ENCODE assay signal across 11 mouse cellular contexts in genomic region chr3:58783602-58784218, GRCm38 (mm10). TPM values are rescaled to one million over a fixed set of nuclear protein-coding genes. Genes with fewer than 3 reads are reported as not detected.
DNase-seq lines count a peak whose midpoint lies in the region; ATAC-seq and TF ChIP-seq lines count a peak whose summit lies in the region.
"Had no signal": no experiment of that assay in that cellular context is flagged by ENCODE, and none has a peak within 500 bp of the region (broad histone marks: within the 10 kb centered on the region; RNA-seq: fewer than 3 reads in every experiment).

No protein-coding gene starts in this region.

- no peaks in the 10 kb centered on the region for H3K36me3 ChIP-seq in forebrain, embryonic 13.5 days (ENCODE audit: poor library complexity, severe bottlenecking)
- no peaks in the 10 kb centered on the region for H3K36me3 ChIP-seq in forebrain, embryonic 12.5 days (replicated peaks)
- H3K36me3 ChIP-seq in midbrain, postnatal 0 days (ENCODE audit: insufficient read depth, low read length), result no peaks in the 10 kb centered on the region
- H3K36me3 ChIP-seq: stomach, embryonic 15.5 days had no signal

- 59% methylated on average over 8 of the region's 8 CpGs for WGBS in forebrain, embryonic 13.5 days
- 53% methylated on average over 8 of the region's 8 CpGs for WGBS in forebrain, embryonic 12.5 days
- 51% methylated on average over 8 of the region's 8 CpGs for WGBS in lung, adult 2 months
- 59% methylated on average over 8 of the region's 8 CpGs for WGBS in midbrain, postnatal 0 days

- H3K27me3 ChIP-seq in forebrain, embryonic 13.5 days, result no peaks in the 10 kb centered on the region
- peaks cover 3% of the 10 kb centered on the region; the same call in 1 of the 2 replicates for H3K27me3 ChIP-seq in forebrain, embryonic 12.5 days
- no peaks in the 10 kb centered on the region for H3K27me3 ChIP-seq in midbrain, postnatal 0 days (ENCODE audit: insufficient read depth, low read length)
- H3K27me3 ChIP-seq: stomach, embryonic 15.5 days had no signal

- H3K4me3 ChIP-seq in forebrain, embryonic 13.5 days, result no peak overlapping the region
- H3K4me3 ChIP-seq in forebrain, embryonic 12.5 days (replicated peaks), result no peak overlapping the region
- H3K4me3 ChIP-seq in lung, adult 2 months (replicated peaks; ENCODE audit: extremely low read depth, low read depth, low read length), result no peak overlapping the region
- H3K4me3 ChIP-seq in midbrain, postnatal 0 days (ENCODE audit: low read depth, low read length), result no peak overlapping the region
- H3K4me3 ChIP-seq: stomach, embryonic 15.5 days had no signal

- no peak overlapping the region for H3K27ac ChIP-seq in forebrain, embryonic 13.5 days
- no peak overlapping the region for H3K27ac ChIP-seq in forebrain, embryonic 12.5 days
- H3K27ac ChIP-seq in midbrain, postnatal 0 days (ENCODE audit: low read depth, low read length), result no peak overlapping the region
- H3K27ac ChIP-seq: stomach, embryonic 15.5 days had no signal

- H3K4me1 ChIP-seq in forebrain, embryonic 13.5 days, result peaks cover 6% of the 10 kb centered on the region; the same call in 1 of the 2 replicates
- H3K4me1 ChIP-seq in forebrain, embryonic 12.5 days, result no peaks in the 10 kb centered on the region
- H3K4me1 ChIP-seq in lung, adult 2 months (ENCODE audit: control insufficient read depth, insufficient read depth, low read length), result no peaks in the 10 kb centered on the region
- H3K4me1 ChIP-seq in midbrain, postnatal 0 days (ENCODE audit: insufficient read depth, low read length), result no peaks in the 10 kb centered on the region

- peak; percentile 7 for DNase-seq in lung, adult 2 months
- DNase-seq in lung, postnatal 14 days, result no peak
- peak; percentile 25 for DNase-seq in kidney, postnatal 10 days
- no peak for DNase-seq in midbrain, postnatal 0 days (ENCODE audit: low spot score)
- no peak for DNase-seq in retina, embryonic 14.5 days (ENCODE audit: low spot score)
- DNase-seq in left cerebral cortex, postnatal 4 days, result no peak
- DNase-seq: liver had no signal

- no peak overlapping the region for H3K4me2 ChIP-seq in forebrain, embryonic 13.5 days
- no peak overlapping the region for H3K4me2 ChIP-seq in forebrain, embryonic 12.5 days
- H3K4me2 ChIP-seq in midbrain, postnatal 0 days (ENCODE audit: low read depth, low read length, poor library complexity, severe bottlenecking), result no peak overlapping the region
- H3K4me2 ChIP-seq: stomach, embryonic 15.5 days had no signal

- ATAC-seq in forebrain, embryonic 13.5 days, result 0 out of 2 replicates have a peak, but pooled peaks have one; percentile 46
- ATAC-seq in forebrain, embryonic 12.5 days (ENCODE audit: low FRiP score), result no peak
- ATAC-seq in midbrain, postnatal 0 days (ENCODE audit: low FRiP score), result 0 out of 2 replicates have a peak, but pooled peaks have one; percentile 18

- H3K9ac ChIP-seq in forebrain, embryonic 13.5 days, result no peak overlapping the region
- H3K9ac ChIP-seq in forebrain, embryonic 12.5 days, result no peak overlapping the region
- H3K9ac ChIP-seq in midbrain, postnatal 0 days (replicated peaks; ENCODE audit: low read length, poor library complexity, severe bottlenecking), result no peak overlapping the region
- H3K9ac ChIP-seq: stomach, embryonic 15.5 days had no signal

- no peaks in the 10 kb centered on the region for H3K9me3 ChIP-seq in forebrain, embryonic 13.5 days (replicated peaks)
- H3K9me3 ChIP-seq in forebrain, embryonic 12.5 days, result no peaks in the 10 kb centered on the region
- no peaks in the 10 kb centered on the region for H3K9me3 ChIP-seq in midbrain, postnatal 0 days (ENCODE audit: low read length)
- H3K9me3 ChIP-seq: stomach, embryonic 15.5 days had no signal

- no peak for TF ChIP-seq CTCF in lung, adult 2 months (IDR thresholded peaks at IDR 0.05; ENCODE audit: insufficient read depth, low read length)
- TF ChIP-seq CTCF in midbrain, postnatal 0 days (IDR thresholded peaks at IDR 0.05), result no peak

- intact Hi-C loops in left cerebral cortex, postnatal 4 days (cut with DNase I), result loop anchor here (5.0 to 10.0 kb wide), 2 partner anchors 126 to 221 kb away; partner anchors contain the start of gene Med12l

- TF ChIP-seq POLR2A in lung, adult 2 months (IDR thresholded peaks at IDR 0.05; ENCODE audit: borderline replicate concordance, extremely low read depth, low read depth, low read length), result no peak

RNA-seq across cellular contexts. Expression of gene Mindy4b-ps, which starts 38.4 kb away (rescaled TPM):
- 0.08 and 0.10 TPM in 2 replicates for polyA plus RNA-seq in forebrain, embryonic 13.5 days (2015; fragmentation: Nextera tagmentation; extraction: Ambion mirVana)
- not detected in 2 replicates for polyA plus RNA-seq in forebrain, embryonic 12.5 days (2016; fragmentation: Nextera tagmentation; extraction: Ambion mirVana)
- not detected in 2 replicates for polyA plus RNA-seq in lung, adult 2 months (2012; rRNA removed)
- 0.24 TPM in 1 of 2 replicates, not detected in the other for total RNA-seq in midbrain, postnatal 0 days (2014; rRNA removed)
- 0.11 and 0.52 TPM in 2 replicates for polyA plus RNA-seq in midbrain, postnatal 0 days (2015; fragmentation: Nextera tagmentation; extraction: Ambion mirVana)
- total RNA-seq in left cerebral cortex, postnatal 4 days (2021), result under 1 TPM; 0.40 to 0.48 TPM
- polyA plus RNA-seq: large intestine, adult 2 months; stomach, embryonic 15.5 days had no signal

Comparison
In these comparisons a context has a peak if more than half of its experiments do, and no peak if none do; other contexts are left out.
1. DNase-seq: peak in lung, adult 2 months (single experiment) and kidney, postnatal 10 days (single experiment); none in lung, postnatal 14 days (single experiment), midbrain, postnatal 0 days (single experiment), retina, embryonic 14.5 days (single experiment) and left cerebral cortex, postnatal 4 days (single experiment).